Mouse (Mus musculus) heart, adult 2 months (tissue): ENCODE results near the gene Tnks2. TPM values are rescaled to one million over a fixed set of nuclear protein-coding genes. Genes with fewer than 3 reads are reported as not detected.

Experiments
- DNase-seq, 2 experiments: peaks; one replicate each; pipeline ENCODE4 v3.0.0; 2021
- H3K27ac ChIP-seq: fragments of 200-600 bp; 2 replicates; pipeline ENCODE4 v1.8.1; 2022
- H3K27me3 ChIP-seq: fragments of 200-500 bp; 2 replicates; pipeline ENCODE4 v1.6.1; 2012; ENCODE audit warnings: mild to moderate bottlenecking, low read length, inconsistent platforms, mixed read lengths; ENCODE audit not compliant: control insufficient read depth, insufficient read depth
- H3K36me3 ChIP-seq: fragments of 200-500 bp; 2 replicates; pipeline ENCODE4 v1.6.1; 2012; ENCODE audit warnings: low read length, inconsistent platforms; ENCODE audit not compliant: control insufficient read depth, insufficient read depth
- H3K4me1 ChIP-seq: fragments of 200-500 bp; 2 replicates; pipeline ENCODE4 v1.6.1; 2011; ENCODE audit warnings: low read length; ENCODE audit not compliant: control insufficient read depth, insufficient read depth
- H3K4me3 ChIP-seq: fragments of 200-600 bp; 2 replicates; pipeline ENCODE4 v1.8.1; 2022
- H3K79me2 ChIP-seq: fragments of 200-500 bp; replicated peaks from 2 replicates; pipeline ENCODE4 v1.6.1; 2012; ENCODE audit warnings: mild to moderate bottlenecking, inconsistent platforms, low read length, moderate library complexity, mixed read lengths; ENCODE audit not compliant: control insufficient read depth, insufficient read depth
- H3K9ac ChIP-seq: fragments of 200-500 bp; 2 replicates; pipeline ENCODE4 v1.6.1; 2012; ENCODE audit warnings: low read depth, mild to moderate bottlenecking, control low read depth, inconsistent platforms, low read length, mixed read lengths
- CTCF ChIP-seq: fragments of 200-600 bp; IDR thresholded peaks from 2 replicates; pipeline ENCODE4 v1.8.1; 2022; ENCODE audit warnings: antibody characterized with exemption, mild to moderate bottlenecking, moderate library complexity
- EP300 ChIP-seq: fragments of 200-500 bp; IDR thresholded peaks from 2 replicates; pipeline ENCODE4 v1.6.1; 2011; ENCODE audit warnings: low read depth, low read length, control low read depth; ENCODE audit not compliant: insufficient read depth
- POLR2A ChIP-seq: fragments of 200-500 bp; IDR thresholded peaks from 2 replicates; pipeline ENCODE4 v1.6.1; 2011; ENCODE audit warnings: mild to moderate bottlenecking, low read depth, low read length, control low read depth; ENCODE audit not compliant: insufficient read depth
- WGBS: fragments of 180-500 bp; shearing (Covaris S2); methylation state at CpG from one replicate; pipeline ENCODE4 v1.1.7; 2018; 5-methylcytosine and 5-hydroxymethylcytosine counted together
- intact Hi-C: fragments of 180-260 bp; cut with DNase I; formaldehyde crosslinking; loops from one replicate; pipeline ENCODE4 v1.15.1; 2025
- polyA plus RNA-seq: library from polyadenylated mRNA; depleted of rRNA; stranded (reverse); fragments of >200 nt; gene quantifications from 2 replicates; pipeline ENCODE4 v1.2.3, GENCODE M21; 2012
- total RNA-seq, 2 experiments: library from RNA; stranded (reverse); gene quantifications; 2 replicates each; pipeline ENCODE4 v1.2.3; 2021

The Tnks2 gene
- total and polyA plus RNA-seq, 3 experiments: 18.6 to 72.8 (median 69.4) TPM

GRCm38 (mm10) chr19:36909676-36910292 is 75.8 kb downstream of the Tnks2 start:
- Histone ChIP-seq H3K4me1 (no peaks in the 10 kb centered on the region), H3K4me3 (no peak overlapping the region), H3K27me3 (no peaks in the 10 kb centered on the region), H3K36me3 (no peaks in the 10 kb centered on the region), H3K9ac (no peak overlapping the region), H3K27ac (no peak overlapping the region), H3K79me2 (no peaks in the 10 kb centered on the region)
- DNase-seq: peak; percentile 24 to 65
- TF ChIP-seq POLR2A (no peak), EP300 (no peak), CTCF (peak; percentile 63)
- 24% methylated on average over 9 of the region's 9 CpGs for WGBS
- intact Hi-C loops: no loop called here

GRCm38 (mm10) chr19:36910424-36911045 is 76.5 kb downstream of the Tnks2 start:
- H3K79me2 ChIP-seq: no peaks in the 10 kb centered on the region
- H3K4me1 ChIP-seq: no peaks in the 10 kb centered on the region
- no peaks in the 10 kb centered on the region for H3K36me3 ChIP-seq
- no peak for DNase-seq
- intact Hi-C loops: no loop called here
- H3K27ac ChIP-seq: no peak overlapping the region
- 37% methylated on average over 12 of the region's 12 CpGs for WGBS
- no peaks in the 10 kb centered on the region for H3K27me3 ChIP-seq
- TF ChIP-seq POLR2A (no peak), EP300 (no peak), CTCF (no peak)
- no peak overlapping the region for H3K9ac ChIP-seq
- no peak overlapping the region for H3K4me3 ChIP-seq

- intact Hi-C loops: no loop called here
Observed at GRCm38 (mm10) chr19:36913064-36913463, 79.0 kb downstream of the Tnks2 start.

GRCm38 (mm10) chr19:36916206-36916605 is 82.2 kb downstream of the Tnks2 start:
- Histone ChIP-seq H3K27ac (no peak overlapping the region), H3K4me3 (no peak overlapping the region), H3K4me1 (no peaks in the 10 kb centered on the region), H3K27me3 (no peaks in the 10 kb centered on the region), H3K36me3 (no peaks in the 10 kb centered on the region), H3K79me2 (no peaks in the 10 kb centered on the region), H3K9ac (no peak overlapping the region)
- DNase-seq: no peak
- intact Hi-C loops: no loop called here
- no peak for TF ChIP-seq POLR2A
- no peak for TF ChIP-seq EP300
- TF ChIP-seq CTCF: no peak
- 75% methylated on average over 4 of the region's 4 CpGs for whole genome bisulfite sequencing

More at GRCm38 (mm10) chr19:36913064-36913463, 79.0 kb downstream of the Tnks2 start:
- Histone ChIP-seq H3K27ac (no peak overlapping the region), H3K4me1 (no peaks in the 10 kb centered on the region), H3K79me2 (no peaks in the 10 kb centered on the region), H3K9ac (no peak overlapping the region), H3K4me3 (no peak overlapping the region), H3K27me3 (no peaks in the 10 kb centered on the region), H3K36me3 (no peaks in the 10 kb centered on the region)
- TF ChIP-seq CTCF (no peak), POLR2A (no peak), EP300 (no peak)
- no peak for DNase-seq
- WGBS: 76% methylated on average over 7 of the region's 7 CpGs

GRCm38 (mm10) chr19:36916876-36917389 is 82.9 kb downstream of the Tnks2 start:
- WGBS: 83% methylated on average over 1 of the region's 1 CpGs
- TF ChIP-seq POLR2A: no peak
- TF ChIP-seq EP300: no peak
- TF ChIP-seq CTCF: no peak
- H3K4me1 ChIP-seq: no peaks in the 10 kb centered on the region
- DNase-seq: no peak
- H3K36me3 ChIP-seq: no peaks in the 10 kb centered on the region
- no peaks in the 10 kb centered on the region for H3K79me2 ChIP-seq
- no peak overlapping the region for H3K4me3 ChIP-seq
- no peak overlapping the region for H3K9ac ChIP-seq
- H3K27ac ChIP-seq: no peak overlapping the region
- H3K27me3 ChIP-seq: no peaks in the 10 kb centered on the region
- intact Hi-C loops: no loop called here

- peak; percentile 85 to 86 for DNase-seq
- H3K4me3 ChIP-seq: peak overlapping the region; percentile 89
- H3K9ac ChIP-seq: peak overlapping the region; percentile 93
- intact Hi-C loops: loop anchor here (2.0 kb wide), 1 partner anchor 22 kb away; no protein-coding TSS in a partner anchor
- no peaks in the 10 kb centered on the region for H3K79me2 ChIP-seq
- H3K4me1 ChIP-seq: no peaks in the 10 kb centered on the region
- peak overlapping the region; percentile 73 for H3K27ac ChIP-seq
- H3K36me3 ChIP-seq: no peaks in the 10 kb centered on the region
- no peaks in the 10 kb centered on the region for H3K27me3 ChIP-seq
- WGBS: under 1% methylated on average over 84 of the region's 85 CpGs
- TF ChIP-seq POLR2A: peak; percentile 53
- TF ChIP-seq EP300: no peak
- TF ChIP-seq CTCF: peak; percentile 67
Observed at GRCm38 (mm10) chr19:36918441-36919301, 84.6 kb downstream of the Tnks2 start.
